Mouse (Mus musculus) forebrain, embryonic 16.5 days (tissue): ENCODE data around the gene Pusl1. TPM values are rescaled to one million over a fixed set of nuclear protein-coding genes. Genes with fewer than 3 reads are reported as not detected.

ENCODE experiments used
- ATAC-seq: fragments of 200-750 bp; cut with Nextera tagmentation; 2 replicates; pipeline ENCODE4 v1.8.0; 2017; ENCODE audit warnings: mild to moderate bottlenecking, moderate library complexity
- H3K27ac ChIP-seq: fragments of 300-500 bp; sonication (generic); 2 replicates; pipeline ENCODE4 v1.5.1; 2014; ENCODE audit warnings: low read length, control low read depth
- H3K27me3 ChIP-seq: fragments of 300-500 bp; sonication (generic); replicated peaks from 2 replicates; pipeline ENCODE4 v1.6.1; 2014; ENCODE audit warnings: low read length; ENCODE audit not compliant: control insufficient read depth, insufficient read depth
- H3K36me3 ChIP-seq: fragments of 300-500 bp; sonication (generic); 2 replicates; pipeline ENCODE4 v1.6.1; 2014; ENCODE audit not compliant: control insufficient read depth, insufficient read depth
- H3K4me1 ChIP-seq: fragments of 300-500 bp; sonication (generic); replicated peaks from 2 replicates; pipeline ENCODE4 v1.6.1; 2014; ENCODE audit warnings: low read length; ENCODE audit not compliant: control insufficient read depth, insufficient read depth
- H3K4me2 ChIP-seq: fragments of 300-500 bp; sonication (generic); 2 replicates; pipeline ENCODE4 v1.6.1; 2014; ENCODE audit warnings: mild to moderate bottlenecking, low read length, control low read depth
- H3K4me3 ChIP-seq: fragments of 300-500 bp; sonication (generic); replicated peaks from 2 replicates; pipeline ENCODE4 v1.5.1; 2014; ENCODE audit warnings: mild to moderate bottlenecking, low read length, control low read depth
- H3K9ac ChIP-seq: fragments of 300-500 bp; sonication (generic); replicated peaks from 2 replicates; pipeline ENCODE4 v1.6.1; 2014; ENCODE audit warnings: low read depth, low read length, control low read depth
- H3K9me3 ChIP-seq: fragments of 300-500 bp; sonication (generic); 2 replicates; pipeline ENCODE4 v1.6.1; 2016; ENCODE audit warnings: low read length; ENCODE audit not compliant: control insufficient read depth
- WGBS: fragments of 180-500 bp; shearing (Covaris S2); extraction: QIAGEN DNeasy Blood & Tissue Kit; methylation state at CpG from one replicate; pipeline ENCODE4 v1.1.7; 2014; 5-methylcytosine and 5-hydroxymethylcytosine counted together
- polyA plus RNA-seq: library from polyadenylated mRNA; unstranded; fragments of >200 nt; fragmentation: Nextera tagmentation; extraction: Ambion mirVana; gene quantifications from 2 replicates; pipeline ENCODE4 v1.2.1, GENCODE M21; 2015

Gene Pusl1
- polyA plus RNA-seq, 1 experiment from 2014 or later = 70.3 TPM

DNA sequence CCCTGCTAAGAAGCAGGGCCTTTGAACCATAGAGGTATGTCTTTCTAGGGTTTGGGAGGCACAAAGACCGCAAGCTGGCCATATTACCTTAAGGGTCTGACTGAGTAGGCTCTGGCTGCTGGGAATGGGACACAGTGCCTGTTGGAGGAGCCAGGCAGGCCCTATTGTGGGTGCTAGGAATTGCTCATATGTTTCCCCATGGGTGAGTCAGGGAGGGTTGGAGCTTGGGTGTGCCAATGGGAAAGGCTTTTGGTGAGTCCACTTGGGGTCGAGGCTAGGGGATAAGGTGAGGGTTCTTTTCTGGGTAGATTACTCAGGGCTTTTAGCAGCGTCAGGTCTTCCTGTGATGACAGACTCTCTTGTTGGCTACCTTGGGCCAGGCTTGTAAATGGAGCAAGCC lies 40.2 kb downstream of the Pusl1 start:
- H3K27ac ChIP-seq = no peak overlapping the region
- H3K36me3 ChIP-seq = peaks cover 8% of the 10 kb centered on the region
- ATAC-seq = no peak
- H3K4me1 ChIP-seq = peaks cover 40% of the 10 kb centered on the region
- H3K4me2 ChIP-seq = no peak overlapping the region
- H3K27me3 ChIP-seq = no peaks in the 10 kb centered on the region
- no peak overlapping the region for H3K9ac ChIP-seq
- H3K4me3 ChIP-seq = no peak overlapping the region
- H3K9me3 ChIP-seq = no peaks in the 10 kb centered on the region
- WGBS = 88% methylated on average over 3 of the region's 3 CpGs

DNA sequence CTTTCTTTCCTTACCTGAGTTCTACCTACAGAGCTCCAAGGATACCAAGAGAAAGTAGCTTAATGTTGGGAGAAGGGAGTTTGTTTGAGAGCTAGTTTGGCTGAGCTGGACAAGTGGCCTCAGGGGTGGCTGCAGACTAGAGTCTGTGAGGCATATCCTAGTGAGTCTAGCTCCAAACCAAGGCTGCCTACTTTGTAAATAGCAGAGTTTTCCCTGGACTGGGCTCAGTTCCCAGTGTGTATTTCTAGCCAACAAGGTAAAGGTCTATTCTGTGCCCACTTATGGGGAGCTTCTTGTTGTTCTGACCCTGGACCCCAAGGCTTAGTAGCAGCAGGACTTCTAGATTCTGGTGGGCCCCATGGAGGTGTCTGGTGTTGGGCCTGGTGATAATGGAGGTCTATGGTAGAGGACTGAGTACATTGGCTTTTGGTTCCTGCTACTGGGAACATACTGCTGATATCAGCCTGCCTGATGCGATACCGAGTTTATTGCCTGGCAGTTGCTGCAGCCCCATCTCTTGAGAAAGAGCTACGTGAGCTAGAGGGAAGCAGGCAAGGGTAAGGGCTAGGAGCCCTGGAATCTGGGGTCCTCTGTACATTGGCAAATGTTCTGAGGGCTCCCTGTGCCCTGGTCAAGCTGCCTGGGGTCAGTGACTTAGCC lies 41.7 kb downstream of the Pusl1 start:
- no peak overlapping the region for H3K4me2 ChIP-seq
- H3K9me3 ChIP-seq = no peaks in the 10 kb centered on the region
- H3K4me3 ChIP-seq = no peak overlapping the region
- H3K36me3 ChIP-seq = peaks cover 2% of the 10 kb centered on the region
- no peak overlapping the region for H3K27ac ChIP-seq
- ATAC-seq = no peak
- no peak overlapping the region for H3K9ac ChIP-seq
- H3K4me1 ChIP-seq = peaks cover 41% of the 10 kb centered on the region
- no peaks in the 10 kb centered on the region for H3K27me3 ChIP-seq
- WGBS = 84% methylated on average over 3 of the region's 3 CpGs

DNA sequence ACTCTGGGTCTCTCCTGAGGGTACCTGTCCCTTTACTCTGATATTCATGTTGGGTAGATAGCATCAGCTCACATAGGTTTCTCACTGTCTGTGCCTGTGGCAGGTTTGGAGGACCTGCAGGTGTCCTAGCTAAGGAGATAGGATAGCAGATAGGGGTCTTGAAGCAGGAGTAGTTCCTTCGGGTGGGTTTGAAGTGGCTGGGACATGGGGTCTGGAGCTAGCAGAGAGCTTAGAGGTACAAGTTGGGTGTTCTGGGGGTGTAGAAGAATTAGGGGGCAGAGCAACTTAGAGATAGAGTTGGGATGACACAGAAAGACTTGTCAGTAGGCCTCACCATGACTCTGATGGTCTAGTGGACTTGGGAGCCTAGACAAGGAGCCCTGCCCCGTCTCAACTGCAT lies 42.2 kb downstream of the Pusl1 start:
- Histone ChIP-seq H3K9me3 (no peaks in the 10 kb centered on the region), H3K27ac (no peak overlapping the region), H3K4me3 (no peak overlapping the region), H3K27me3 (no peaks in the 10 kb centered on the region), H3K36me3 (no peaks in the 10 kb centered on the region; the same call in 1 of the 2 replicates), H3K4me1 (peaks cover 41% of the 10 kb centered on the region), H3K4me2 (no peak overlapping the region), H3K9ac (no peak overlapping the region)
- no peak for ATAC-seq
- WGBS = 88% methylated on average over 2 of the region's 2 CpGs

DNA sequence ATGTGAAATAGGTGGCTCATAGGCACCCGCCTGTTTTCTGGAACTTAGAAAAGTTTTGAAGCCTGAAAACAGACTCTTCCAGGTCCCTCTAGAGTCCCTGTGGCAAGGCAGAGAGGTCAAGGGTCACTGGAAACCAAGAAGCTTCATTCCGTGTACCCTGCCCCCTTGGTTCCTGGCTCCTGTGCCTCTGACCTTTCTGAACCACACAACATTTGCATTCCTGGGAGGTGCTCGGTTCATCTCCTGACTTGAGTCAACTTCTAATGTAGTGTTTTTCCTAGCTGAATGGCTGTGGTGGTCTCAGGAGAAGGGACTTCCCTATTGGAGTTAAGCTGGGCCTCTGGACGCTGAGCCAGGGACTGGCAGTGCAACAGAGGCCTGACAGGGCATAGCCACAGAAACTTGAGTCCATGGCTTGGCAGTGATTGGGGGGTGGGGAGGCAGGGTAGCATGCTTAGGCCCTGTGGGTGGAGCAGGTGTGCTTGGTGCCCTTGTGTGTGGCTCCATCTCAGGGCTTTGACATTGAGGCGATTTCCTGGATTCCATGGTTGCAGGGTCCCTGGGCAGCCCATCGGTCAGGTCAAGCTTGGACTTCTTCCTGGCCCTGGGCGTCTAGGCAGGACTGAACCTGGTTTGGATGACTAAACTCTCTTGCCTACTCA lies 43.0 kb downstream of the Pusl1 start:
- H3K9me3 ChIP-seq = no peaks in the 10 kb centered on the region
- ATAC-seq = no peak
- no peaks in the 10 kb centered on the region for H3K27me3 ChIP-seq
- H3K27ac ChIP-seq = no peak overlapping the region
- WGBS = 55% methylated on average over 7 of the region's 7 CpGs
- H3K4me3 ChIP-seq = peak overlapping the region; percentile 68
- no peaks in the 10 kb centered on the region for H3K36me3 ChIP-seq
- peak overlapping the region; percentile 94 for H3K9ac ChIP-seq
- peaks cover 41% of the 10 kb centered on the region for H3K4me1 ChIP-seq
- H3K4me2 ChIP-seq = peak overlapping the region; percentile 98

DNA sequence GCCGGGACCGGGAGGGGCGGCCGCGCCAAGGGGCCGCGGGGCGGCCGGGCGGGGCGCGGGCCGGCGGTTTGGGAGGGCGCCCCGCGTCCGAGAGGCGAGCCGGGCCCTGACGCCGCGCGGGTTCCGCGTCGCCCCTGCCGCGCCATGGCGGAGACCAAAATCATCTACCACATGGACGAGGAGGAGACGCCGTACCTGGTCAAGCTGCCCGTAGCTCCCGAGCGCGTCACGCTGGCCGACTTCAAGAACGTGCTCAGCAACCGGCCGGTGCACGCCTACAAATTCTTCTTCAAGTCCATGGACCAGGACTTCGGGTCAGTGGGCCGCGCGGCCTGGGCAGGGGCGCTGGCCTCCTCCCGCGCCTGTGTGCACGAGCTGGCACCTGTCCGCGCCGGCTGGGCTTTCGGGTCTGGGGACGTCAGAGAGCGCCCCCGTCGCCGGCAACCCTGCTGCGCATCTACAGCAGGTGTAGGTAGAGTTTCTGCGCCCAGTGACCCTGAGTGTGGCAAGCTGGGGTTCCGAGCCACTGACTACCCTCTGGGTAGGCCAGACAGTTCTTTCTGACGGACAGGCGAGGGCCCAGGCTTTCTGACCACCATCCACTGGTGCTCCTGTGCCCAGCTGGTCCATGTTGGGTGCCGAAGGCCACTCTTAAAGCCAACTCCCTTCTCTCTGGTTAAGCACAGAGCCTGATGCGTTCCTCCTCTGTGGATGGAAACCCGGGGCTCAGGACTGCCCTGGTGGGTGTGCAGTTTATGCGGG lies 43.8 kb downstream of the Pusl1 start:
- Histone ChIP-seq H3K9me3 (no peaks in the 10 kb centered on the region), H3K27ac (peak overlapping the region; percentile 69), H3K27me3 (no peaks in the 10 kb centered on the region), H3K36me3 (no peaks in the 10 kb centered on the region), H3K4me3 (peak overlapping the region; percentile 68), H3K4me2 (peak overlapping the region; percentile 98), H3K9ac (peak overlapping the region; percentile 94), H3K4me1 (peaks cover 41% of the 10 kb centered on the region)
- peak; percentile 36 for ATAC-seq
- WGBS = 1% methylated on average over 61 of the region's 69 CpGs

DNA sequence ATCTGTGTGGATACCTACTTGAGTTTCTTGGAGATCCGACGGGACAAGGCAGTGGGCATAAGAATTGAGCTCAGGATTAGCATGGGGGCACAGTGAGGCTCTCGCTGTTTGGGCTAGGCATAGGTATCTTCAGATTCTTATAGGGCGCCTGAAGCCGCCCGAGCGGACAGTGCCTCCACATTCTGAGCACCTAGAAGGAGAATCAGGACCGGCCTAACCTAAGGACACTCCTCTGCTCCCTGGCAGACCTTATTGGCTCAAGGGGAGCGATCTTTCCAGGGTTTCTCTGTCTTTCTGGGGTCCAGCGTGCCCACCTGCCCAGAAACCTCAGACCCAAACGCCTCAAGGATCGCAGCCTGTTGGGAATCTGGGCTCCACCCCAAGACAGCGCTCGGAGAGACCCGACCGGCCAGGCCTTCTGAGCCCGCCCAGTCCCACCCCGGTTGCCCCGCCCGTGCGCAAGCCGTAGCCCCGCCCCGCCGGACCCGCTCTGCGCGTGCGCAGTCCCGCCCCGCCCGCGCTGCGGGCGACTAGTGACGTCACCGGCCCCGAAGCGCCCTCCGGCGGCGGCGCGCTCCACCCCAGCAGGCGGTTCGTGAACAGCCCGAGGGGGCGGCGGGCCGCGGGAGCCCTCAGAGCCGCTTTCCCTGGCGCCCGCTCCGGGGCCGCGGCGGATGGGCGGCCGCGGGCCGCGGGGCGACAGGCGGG lies 44.6 kb downstream of the Pusl1 start, which contains the start of gene Dvl1:
Gene Dvl1, plus strand, starts transcription at position 532 of the 708 bp plus-strand sequence.
- no peaks in the 10 kb centered on the region for H3K9me3 ChIP-seq
- 2% methylated on average over 45 of the region's 65 CpGs for WGBS
- peak; percentile 90 for ATAC-seq
- H3K4me1 ChIP-seq = peaks cover 39% of the 10 kb centered on the region
- H3K36me3 ChIP-seq = no peaks in the 10 kb centered on the region
- peak within 1 kb of the TSS; percentile 94 for H3K9ac ChIP-seq
- peak within 1 kb of the TSS; percentile 72 for H3K27ac ChIP-seq
- no peaks in the 10 kb centered on the region for H3K27me3 ChIP-seq
- peak within 1 kb of the TSS; percentile 68 for H3K4me3 ChIP-seq
- peak within 1 kb of the TSS; percentile 98 for H3K4me2 ChIP-seq

DNA sequence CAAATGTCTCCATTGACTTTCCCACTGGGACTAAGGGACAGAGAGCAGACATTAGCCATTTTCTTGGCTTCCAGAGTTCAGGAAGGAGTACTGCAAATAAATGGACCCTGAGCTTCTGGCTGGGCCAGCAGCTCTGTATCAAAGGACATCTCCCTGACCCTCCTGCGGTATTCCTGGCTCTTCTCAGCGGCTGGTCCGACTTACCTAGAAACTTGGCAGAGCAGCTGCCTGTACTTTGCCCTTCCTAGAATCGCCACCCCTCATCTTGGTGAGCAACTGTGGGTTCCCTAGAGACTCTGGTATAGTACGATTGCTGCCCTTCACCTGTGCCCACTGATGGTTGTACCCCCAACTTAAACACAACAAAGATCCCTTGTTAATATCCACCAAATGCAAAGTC lies 48.4 kb downstream of the Pusl1 start:
- ATAC-seq = no peak
- no peak overlapping the region for H3K9ac ChIP-seq
- 90% methylated on average over 5 of the region's 5 CpGs for WGBS

DNA sequence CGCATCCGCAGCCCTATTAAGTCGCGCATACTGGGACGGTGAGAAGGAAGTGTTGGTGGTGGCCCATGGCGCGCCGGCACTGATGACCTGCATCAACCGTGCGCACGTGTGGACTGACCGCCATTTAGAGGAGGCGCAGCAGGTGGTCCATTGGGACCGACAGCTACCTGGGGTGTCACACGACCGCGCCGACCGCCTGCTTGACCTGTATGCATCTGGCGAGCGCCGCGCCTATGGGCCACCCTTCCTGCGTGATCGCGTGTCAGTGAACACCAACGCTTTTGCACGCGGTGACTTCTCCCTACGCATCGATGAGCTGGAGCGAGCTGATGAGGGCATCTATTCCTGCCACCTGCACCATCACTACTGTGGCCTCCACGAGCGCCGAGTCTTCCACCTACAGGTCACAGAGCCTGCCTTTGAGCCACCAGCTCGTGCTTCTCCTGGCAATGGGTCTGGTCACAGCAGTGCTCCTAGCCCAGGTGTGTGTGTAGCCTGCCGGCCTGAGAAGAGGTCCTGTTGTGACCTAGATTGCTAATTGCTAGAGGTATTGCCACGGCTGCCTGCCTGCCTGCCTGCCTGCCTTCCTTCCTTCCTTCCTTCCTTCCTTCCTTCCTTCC lies 49.8 kb downstream of the Pusl1 start:
- no peak for ATAC-seq
- Histone ChIP-seq H3K27me3 (no peaks in the 10 kb centered on the region; the same call in 1 of the 2 replicates), H3K4me1 (peaks cover 16% of the 10 kb centered on the region), H3K4me2 (no peak overlapping the region), H3K9ac (no peak overlapping the region), H3K27ac (no peak overlapping the region), H3K9me3 (no peaks in the 10 kb centered on the region), H3K4me3 (no peak overlapping the region), H3K36me3 (no peaks in the 10 kb centered on the region)
- WGBS = 37% methylated on average over 38 of the region's 38 CpGs

More for the DNA sequence above, 48.4 kb downstream of the Pusl1 start:
- H3K4me3 ChIP-seq = no peak overlapping the region
- H3K36me3 ChIP-seq = no peaks in the 10 kb centered on the region
- H3K27ac ChIP-seq = no peak overlapping the region
- peaks cover 22% of the 10 kb centered on the region for H3K4me1 ChIP-seq
- H3K27me3 ChIP-seq = no peaks in the 10 kb centered on the region; the same call in 1 of the 2 replicates
- no peaks in the 10 kb centered on the region for H3K9me3 ChIP-seq
- no peak overlapping the region for H3K4me2 ChIP-seq
